Mouse (Mus musculus) G1E (cell line): ENCODE results near the gene Hoxc5.

Source experiments
- CTCF ChIP-seq: IDR thresholded peaks from 2 replicates; pipeline ENCODE4 v1.5.1; 2012; ENCODE audit warnings: low read depth, low read length, inconsistent platforms, mixed read lengths
- POLR2AphosphoS5 ChIP-seq: IDR thresholded peaks from 2 replicates; pipeline ENCODE4 v1.6.1; 2012; ENCODE audit warnings: low read depth, low read length, inconsistent platforms; ENCODE audit not compliant: insufficient replicate concordance

DNA sequence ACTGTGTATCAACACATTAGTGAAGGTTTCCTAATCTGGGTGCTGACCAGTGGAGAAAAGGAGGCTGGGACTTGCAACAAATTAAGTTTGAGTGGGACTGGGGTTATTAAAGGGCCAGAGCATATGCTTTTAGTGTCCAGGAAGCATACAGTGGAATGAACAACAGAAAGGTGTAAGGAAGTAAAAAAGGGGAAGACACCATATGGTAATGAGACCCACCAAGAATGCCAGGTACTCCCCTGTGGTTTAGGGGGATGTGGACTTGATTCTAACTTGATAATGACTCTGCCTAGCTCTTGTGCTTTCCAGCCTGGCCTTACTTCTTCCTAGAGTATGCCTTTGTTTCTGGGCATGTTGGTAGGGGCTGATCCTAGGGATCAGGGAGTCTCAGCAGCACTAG lies 86.0 kb downstream of the Hoxc5 start:
- TF ChIP-seq CTCF (no peak), POLR2AphosphoS5 (no peak)
